Mouse (Mus musculus) layer of hippocampus, adult 2 months (tissue): ENCODE data around the gene Gm4792. TPM values are rescaled to one million over a fixed set of nuclear protein-coding genes. Genes with fewer than 3 reads are reported as not detected.

ENCODE experiments used
- DNase-seq, 2 experiments: peaks; one replicate each; pipeline ENCODE4 v3.0.0; 2022; ENCODE audit warnings: low spot score in 2 of 2
- H3K27ac ChIP-seq: fragments of 200-600 bp; 2 replicates; pipeline ENCODE4 v1.8.1; 2022
- H3K4me3 ChIP-seq: fragments of 200-600 bp; 2 replicates; pipeline ENCODE4 v1.8.1; 2022; ENCODE audit warnings: mild to moderate bottlenecking
- CTCF ChIP-seq: fragments of 200-600 bp; conservative IDR thresholded peaks from 2 replicates; pipeline ENCODE4 v1.8.1; 2022; ENCODE audit warnings: antibody characterized with exemption, mild to moderate bottlenecking, moderate library complexity
- long read RNA-seq, 2 experiments: library from polyadenylated mRNA; stranded (forward); transcript quantifications; one replicate each; pipeline ENCODE4 v2.0.0; 2021; ENCODE audit warnings: borderline mapping rate in 2 of 2
- total RNA-seq, 2 experiments: library from RNA; stranded (reverse); gene quantifications; 2 replicates each; pipeline ENCODE4 v1.2.3; 2021

Gm4792 gene
- not detected for total RNA-seq
- long read RNA-seq, experiment 1 = 0 reads
- long read RNA-seq, experiment 2 = 0 reads

- no peak for TF ChIP-seq CTCF
- Histone ChIP-seq H3K27ac (no peak within 1 kb of the TSS), H3K4me3 (no peak within 1 kb of the TSS)
- no peak for DNase-seq
Measured at GRCm38 (mm10) chr10:94298471-94298870, at the start of gene Gm4792. Gene Gm4792, minus strand, starts transcription at chr10:94298703.

DNA sequence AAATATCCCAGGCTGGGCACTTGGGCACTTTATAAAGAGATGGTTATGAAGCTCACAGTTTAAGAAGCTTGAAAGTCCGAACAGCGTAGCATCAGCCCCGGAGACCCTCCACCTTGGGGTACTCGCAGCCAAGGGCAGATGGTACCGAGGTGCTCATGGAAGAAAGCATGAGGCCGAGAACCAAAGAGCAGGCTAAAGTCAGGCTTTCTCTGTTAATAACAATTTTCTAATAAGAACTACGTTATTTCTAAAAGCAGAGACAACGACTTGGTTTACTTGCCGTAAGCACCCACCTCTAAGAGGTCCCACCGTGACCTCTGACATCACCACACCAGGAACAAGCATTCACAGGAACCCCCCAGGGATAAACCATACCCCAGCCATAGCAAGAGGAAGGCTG lies 49.5 kb upstream of the Gm4792 start:
- no peak for TF ChIP-seq CTCF
- no peak for DNase-seq
- no peak overlapping the region for H3K4me3 ChIP-seq
- H3K27ac ChIP-seq = no peak overlapping the region

DNA sequence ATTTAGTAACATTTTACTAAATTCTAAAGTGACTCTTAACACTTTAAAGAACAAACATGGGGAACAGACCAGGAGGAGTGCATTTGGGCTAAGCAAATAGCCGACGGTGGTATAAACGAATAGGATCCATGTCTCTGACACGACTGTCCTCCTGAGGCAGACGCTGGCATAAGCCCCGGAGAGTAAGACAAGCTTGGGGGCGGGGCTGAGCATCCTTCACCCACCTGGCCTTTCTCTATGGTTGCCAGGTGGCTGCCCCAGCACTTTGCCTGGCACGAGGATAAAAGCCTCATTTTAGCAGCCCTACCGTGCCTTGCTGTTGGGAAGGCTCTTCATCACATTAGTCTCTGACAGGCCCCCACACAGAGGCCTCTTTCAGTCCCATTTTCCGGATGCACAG lies 48.8 kb upstream of the Gm4792 start:
- Histone ChIP-seq H3K4me3 (no peak overlapping the region), H3K27ac (no peak overlapping the region)
- no peak for DNase-seq
- TF ChIP-seq CTCF = no peak

GRCm38 (mm10) chr10:94346596-94346995 lies 48.1 kb upstream of the Gm4792 start:
- no peak for TF ChIP-seq CTCF
- DNase-seq = no peak
- no peak overlapping the region for H3K27ac ChIP-seq
- H3K4me3 ChIP-seq = no peak overlapping the region

GRCm38 (mm10) chr10:94345509-94346252 lies 47.2 kb upstream of the Gm4792 start:
- no peak overlapping the region for H3K4me3 ChIP-seq
- DNase-seq = no peak
- H3K27ac ChIP-seq = no peak overlapping the region
- no peak for TF ChIP-seq CTCF

DNA sequence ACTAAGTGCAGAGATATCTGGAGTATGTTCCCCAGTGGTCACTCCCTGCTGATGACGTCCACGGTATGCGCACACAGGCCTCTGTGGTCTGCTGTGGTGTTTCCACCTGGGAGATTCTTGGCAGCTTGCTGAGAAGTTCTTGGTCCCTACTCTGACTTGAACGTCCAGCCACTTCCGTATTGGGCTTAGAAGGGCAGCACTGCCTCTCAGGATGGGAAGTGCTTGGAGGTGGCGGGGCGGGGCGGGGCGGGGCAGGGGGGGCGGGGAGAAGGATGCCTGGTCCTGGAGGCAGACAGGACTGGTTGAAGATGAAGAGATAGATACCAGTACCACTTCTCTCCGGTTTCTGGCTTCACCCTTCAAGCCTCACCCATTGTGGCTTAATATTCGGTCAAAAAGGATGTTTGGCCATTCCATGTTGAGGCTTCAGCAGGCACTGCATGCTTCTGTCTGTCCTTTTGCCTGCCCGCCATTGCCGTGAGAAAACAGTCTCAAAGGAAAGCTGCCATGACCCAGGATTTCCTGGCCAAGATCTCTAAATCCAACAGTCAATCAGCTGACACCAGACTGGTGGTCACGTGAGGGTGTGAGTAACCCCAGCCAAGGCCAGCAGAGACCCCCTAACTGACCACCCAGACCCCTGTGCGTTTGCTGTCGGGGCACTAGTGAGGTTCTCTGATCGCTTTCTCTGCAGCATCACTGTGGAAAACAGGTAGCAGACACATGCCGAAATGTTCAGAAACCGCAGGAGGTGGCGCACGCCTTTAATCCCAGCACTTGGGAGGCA lies 46.3 kb upstream of the Gm4792 start:
- H3K27ac ChIP-seq = no peak overlapping the region
- H3K4me3 ChIP-seq = no peak overlapping the region
- TF ChIP-seq CTCF = no peak
- DNase-seq = no peak

- H3K27ac ChIP-seq = no peak overlapping the region
- DNase-seq = no peak
- no peak for TF ChIP-seq CTCF
- no peak overlapping the region for H3K4me3 ChIP-seq
Measured at GRCm38 (mm10) chr10:94343581-94343980, 45.1 kb upstream of the Gm4792 start.

DNA sequence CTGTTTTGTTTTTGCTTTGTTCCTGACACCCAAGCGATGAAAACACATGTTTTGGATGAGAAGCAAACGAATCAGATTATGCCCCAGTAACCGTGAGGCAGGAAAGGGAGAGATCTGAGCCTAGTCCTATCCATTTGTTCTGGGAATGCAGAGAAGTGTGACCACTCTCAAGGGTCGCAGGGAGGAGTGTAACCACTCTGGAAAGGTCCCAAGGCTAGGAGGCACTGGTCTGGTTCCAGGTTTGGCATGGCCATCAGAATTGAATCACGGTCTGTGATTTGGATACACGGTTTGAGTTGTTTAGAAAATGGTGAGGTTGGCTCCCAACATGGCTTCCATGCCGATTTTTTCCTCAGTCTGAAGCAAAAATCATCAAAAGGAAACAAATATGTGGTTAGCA lies 43.8 kb upstream of the Gm4792 start:
- TF ChIP-seq CTCF = no peak
- H3K4me3 ChIP-seq = no peak overlapping the region

GRCm38 (mm10) chr10:94341501-94341900 lies 43.0 kb upstream of the Gm4792 start:
- no peak for DNase-seq
- TF ChIP-seq CTCF = no peak
- no peak overlapping the region for H3K27ac ChIP-seq
- no peak overlapping the region for H3K4me3 ChIP-seq

More for the DNA sequence above, 43.8 kb upstream of the Gm4792 start:
- no peak overlapping the region for H3K27ac ChIP-seq
- DNase-seq = no peak

GRCm38 (mm10) chr10:94336071-94336470 lies 37.6 kb upstream of the Gm4792 start:
- no peak overlapping the region for H3K4me3 ChIP-seq
- no peak overlapping the region for H3K27ac ChIP-seq
- DNase-seq = no peak
- no peak for TF ChIP-seq CTCF

DNA sequence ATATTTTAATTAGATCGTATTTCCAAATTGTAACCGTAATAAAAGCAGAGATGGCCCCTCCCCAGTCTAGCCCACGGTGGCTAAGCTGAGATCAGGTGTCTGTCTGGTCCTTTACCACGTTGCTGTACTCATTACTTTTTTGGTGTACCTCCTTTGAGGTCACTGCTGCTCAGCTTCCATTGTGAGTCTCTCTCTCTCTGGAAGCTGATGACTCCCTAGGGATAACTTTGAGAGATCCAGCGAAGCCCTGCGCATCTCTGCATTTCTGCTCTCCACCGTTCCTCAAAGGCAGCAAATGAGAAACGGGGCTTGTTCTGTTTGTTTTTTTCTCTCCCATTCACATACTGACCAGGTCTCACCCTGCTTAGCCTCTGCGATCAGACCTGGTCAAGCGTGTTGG lies 36.5 kb upstream of the Gm4792 start:
- H3K4me3 ChIP-seq = no peak overlapping the region
- TF ChIP-seq CTCF = no peak
- no peak for DNase-seq
- no peak overlapping the region for H3K27ac ChIP-seq

DNA sequence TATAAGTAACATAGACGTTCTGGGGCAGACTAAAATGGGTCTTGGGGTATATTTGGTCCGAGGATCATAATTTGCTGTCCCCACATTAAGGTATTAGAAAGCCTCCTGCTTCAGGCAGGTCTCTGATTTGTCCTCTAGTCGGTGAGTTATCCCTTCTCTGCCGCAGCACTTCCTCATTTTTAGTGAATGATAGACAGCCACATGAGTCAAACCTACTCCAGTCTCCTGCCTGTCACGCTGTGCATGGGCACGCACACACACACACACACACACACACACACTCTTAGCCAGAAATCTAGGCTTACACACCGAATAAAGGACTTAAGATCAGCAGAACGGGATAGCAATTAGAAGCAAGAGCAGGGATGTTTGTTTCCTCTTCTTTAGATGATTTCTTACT lies 34.8 kb upstream of the Gm4792 start:
- no peak overlapping the region for H3K27ac ChIP-seq
- no peak for DNase-seq
- no peak overlapping the region for H3K4me3 ChIP-seq
- no peak for TF ChIP-seq CTCF

GRCm38 (mm10) chr10:94332358-94333137 lies 34.0 kb upstream of the Gm4792 start:
- Histone ChIP-seq H3K4me3 (no peak overlapping the region), H3K27ac (no peak overlapping the region)
- DNase-seq = no peak
- TF ChIP-seq CTCF = peak; percentile 54
